Mouse (Mus musculus) right cerebral cortex, postnatal 25 days (tissue): ENCODE data around the gene Rwdd3.

ENCODE experiments used
- DNase-seq: peaks from one replicate; pipeline ENCODE4 v3.0.0; 2022

Rwdd3 gene

GRCm38 (mm10) chr3:121171243-121171871 is at the start of gene Rwdd3:
Gene Rwdd3 (minus strand): TSS chr3:121171695.
- peak; percentile 91 for DNase-seq

GRCm38 (mm10) chr3:121217011-121217410 is 45.5 kb upstream of the Rwdd3 start:
- no peak for DNase-seq

DNA sequence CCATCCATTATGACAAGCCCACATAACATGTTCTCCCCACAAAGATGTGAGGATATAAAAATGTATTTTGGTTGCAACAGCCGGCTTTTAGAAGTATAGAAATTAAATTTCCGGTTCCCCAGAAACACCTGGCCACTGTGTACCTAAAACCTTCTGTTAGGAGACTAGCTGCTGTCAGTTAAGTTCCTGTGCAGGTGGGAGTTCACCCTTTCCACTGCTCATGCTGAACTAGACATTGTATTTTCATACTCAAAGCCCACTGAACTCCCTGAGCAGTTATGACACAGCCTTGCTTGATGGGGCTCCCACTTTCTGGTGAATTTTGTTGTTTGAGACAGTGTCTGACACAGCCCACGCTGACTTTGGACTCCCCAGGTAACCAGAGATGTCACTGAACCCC is 42.0 kb upstream of the Rwdd3 start:
- no peak for DNase-seq

DNA sequence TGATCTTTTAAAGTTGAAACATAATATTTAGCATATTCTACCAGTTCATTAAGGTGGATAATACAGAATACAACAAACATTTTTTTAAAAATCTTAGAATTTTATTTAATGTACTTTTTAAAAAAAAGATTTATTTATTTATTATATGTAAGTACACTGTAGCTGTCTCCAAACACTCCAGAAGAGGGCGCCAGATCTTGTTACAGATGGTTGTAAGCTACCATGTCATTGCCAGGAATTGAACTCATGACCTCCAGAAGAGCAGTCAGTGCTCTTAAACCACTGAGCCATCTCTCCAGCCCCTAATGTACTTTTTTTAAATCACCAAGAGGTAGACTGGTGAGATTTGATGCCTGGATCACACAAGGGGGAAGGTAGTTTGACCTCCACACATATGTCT is 40.7 kb upstream of the Rwdd3 start:
- DNase-seq: no peak

GRCm38 (mm10) chr3:121208994-121209393 is 37.5 kb upstream of the Rwdd3 start:
- no peak for DNase-seq

DNA sequence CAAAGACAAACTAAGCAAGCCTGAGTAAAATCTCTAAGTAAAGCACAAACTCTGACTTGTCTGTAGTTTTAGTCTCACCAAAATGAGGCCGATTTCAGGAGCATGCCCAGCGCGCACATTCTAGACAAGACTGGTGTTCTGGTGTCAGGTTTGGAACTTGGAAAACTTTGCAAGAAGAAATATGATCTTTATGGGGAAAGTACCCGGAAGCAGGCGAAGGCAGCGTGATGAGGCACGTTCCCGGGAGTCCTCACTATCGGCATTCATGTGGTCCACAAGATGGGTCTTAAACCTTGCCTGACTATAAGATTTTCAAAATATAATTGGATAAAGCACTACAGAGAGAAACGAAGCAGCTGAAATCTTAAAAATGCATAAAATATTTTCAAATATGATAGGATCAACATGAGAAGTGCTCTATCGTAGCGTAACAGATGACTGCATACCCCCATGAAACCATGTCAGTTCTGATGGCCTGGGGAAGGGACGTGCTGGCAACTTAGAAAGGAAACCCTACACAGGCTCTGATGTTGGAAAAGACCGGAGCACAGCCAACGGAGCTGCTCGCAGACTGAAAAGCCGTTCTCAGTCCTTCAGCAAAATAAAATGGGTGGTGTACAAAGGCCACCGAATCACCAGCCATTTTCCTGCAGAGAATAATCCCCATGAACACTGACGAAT is 34.8 kb upstream of the Rwdd3 start:
- no peak for DNase-seq

GRCm38 (mm10) chr3:121202638-121203037 is 31.1 kb upstream of the Rwdd3 start:
- no peak for DNase-seq

GRCm38 (mm10) chr3:121201012-121201747 is 29.7 kb upstream of the Rwdd3 start:
- DNase-seq: no peak

DNA sequence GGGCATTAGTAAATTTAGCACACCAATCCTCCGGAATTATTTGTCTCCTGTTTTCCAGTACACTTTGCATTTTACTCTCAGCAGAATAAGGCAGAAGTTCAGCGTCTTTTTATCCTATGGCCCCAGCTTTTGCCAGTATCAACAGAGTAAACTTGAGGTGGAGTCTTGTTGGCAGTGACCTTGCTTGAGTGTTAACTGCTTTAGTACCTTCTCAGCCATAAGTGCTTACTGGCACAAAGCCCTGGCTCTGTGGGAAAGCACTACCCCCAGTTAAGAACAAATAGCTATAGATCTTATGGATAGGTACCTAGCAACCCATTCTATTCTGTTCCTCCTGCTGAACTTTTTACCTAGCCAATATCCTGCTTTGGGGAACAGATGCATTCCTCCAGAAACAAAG is 17.7 kb upstream of the Rwdd3 start:
- DNase-seq: no peak

GRCm38 (mm10) chr3:121187510-121187909 is 16.0 kb upstream of the Rwdd3 start:
- no peak for DNase-seq

GRCm38 (mm10) chr3:121186925-121187324 is 15.4 kb upstream of the Rwdd3 start:
- DNase-seq: no peak

GRCm38 (mm10) chr3:121185197-121185596 is 13.7 kb upstream of the Rwdd3 start:
- no peak for DNase-seq

DNA sequence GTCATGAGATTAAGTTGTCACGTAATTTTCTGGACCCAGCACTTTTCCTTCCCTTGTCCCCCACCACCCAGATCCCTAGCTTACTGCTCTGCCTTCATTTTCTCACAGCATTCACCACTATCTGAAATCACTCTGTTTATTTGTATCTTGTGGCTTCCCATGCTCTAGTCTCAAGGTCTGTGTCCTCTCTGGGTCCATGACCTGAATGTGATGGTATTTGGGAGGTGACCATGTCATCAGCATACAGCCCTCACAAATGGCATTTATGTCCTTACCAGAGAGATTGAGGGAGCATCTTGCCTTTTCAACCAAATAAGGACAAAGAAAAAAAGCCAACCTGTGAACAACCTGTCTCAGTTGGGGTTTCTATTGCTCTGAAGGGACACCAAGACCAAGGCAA is 4.5 kb upstream of the Rwdd3 start:
- DNase-seq: no peak

GRCm38 (mm10) chr3:121174248-121174945 is 2.9 kb upstream of the Rwdd3 start:
- no peak for DNase-seq

- no peak for DNase-seq
Observed at GRCm38 (mm10) chr3:121172718-121173117, 1.2 kb upstream of the Rwdd3 start.

DNA sequence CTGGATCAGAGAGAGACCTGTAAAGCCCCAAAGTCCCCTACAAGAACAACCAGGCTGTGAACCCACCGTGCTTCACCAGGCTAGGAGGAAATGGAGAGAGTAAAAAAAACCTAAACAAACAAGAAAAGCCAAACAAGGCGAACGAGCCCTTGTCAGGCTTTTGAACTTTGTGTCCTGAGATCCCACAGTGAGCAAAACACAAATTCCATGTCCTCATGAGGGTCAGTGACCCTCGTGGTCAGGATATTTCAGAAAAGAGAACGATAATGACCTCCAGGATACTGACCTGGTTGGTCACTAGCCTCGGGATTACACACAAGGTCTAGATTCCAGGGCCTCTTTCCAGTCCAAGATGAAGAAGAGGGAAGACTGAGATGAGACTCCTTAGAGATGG is 374 bp upstream of the Rwdd3 start:
- DNase-seq: no peak

DNA sequence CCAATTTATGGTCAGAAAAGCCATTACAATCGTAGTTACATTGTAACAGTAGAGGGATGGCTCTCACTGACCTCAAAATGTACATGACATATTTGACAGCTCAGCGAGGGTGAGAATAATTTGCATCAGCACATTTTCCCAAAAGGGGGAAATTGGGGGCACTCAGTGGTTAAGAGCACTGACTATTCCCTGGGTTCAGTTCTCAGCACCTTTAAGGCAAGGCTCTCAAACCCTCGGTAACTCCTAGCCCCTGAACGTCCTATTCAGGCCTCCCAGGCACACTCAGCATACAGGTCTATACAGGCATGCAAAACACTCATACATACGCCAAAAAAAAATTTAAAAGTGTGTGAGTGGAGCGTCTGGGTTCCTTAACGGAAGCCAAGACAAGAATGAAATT is 864 bp downstream of the Rwdd3 start:
- DNase-seq: no peak

DNA sequence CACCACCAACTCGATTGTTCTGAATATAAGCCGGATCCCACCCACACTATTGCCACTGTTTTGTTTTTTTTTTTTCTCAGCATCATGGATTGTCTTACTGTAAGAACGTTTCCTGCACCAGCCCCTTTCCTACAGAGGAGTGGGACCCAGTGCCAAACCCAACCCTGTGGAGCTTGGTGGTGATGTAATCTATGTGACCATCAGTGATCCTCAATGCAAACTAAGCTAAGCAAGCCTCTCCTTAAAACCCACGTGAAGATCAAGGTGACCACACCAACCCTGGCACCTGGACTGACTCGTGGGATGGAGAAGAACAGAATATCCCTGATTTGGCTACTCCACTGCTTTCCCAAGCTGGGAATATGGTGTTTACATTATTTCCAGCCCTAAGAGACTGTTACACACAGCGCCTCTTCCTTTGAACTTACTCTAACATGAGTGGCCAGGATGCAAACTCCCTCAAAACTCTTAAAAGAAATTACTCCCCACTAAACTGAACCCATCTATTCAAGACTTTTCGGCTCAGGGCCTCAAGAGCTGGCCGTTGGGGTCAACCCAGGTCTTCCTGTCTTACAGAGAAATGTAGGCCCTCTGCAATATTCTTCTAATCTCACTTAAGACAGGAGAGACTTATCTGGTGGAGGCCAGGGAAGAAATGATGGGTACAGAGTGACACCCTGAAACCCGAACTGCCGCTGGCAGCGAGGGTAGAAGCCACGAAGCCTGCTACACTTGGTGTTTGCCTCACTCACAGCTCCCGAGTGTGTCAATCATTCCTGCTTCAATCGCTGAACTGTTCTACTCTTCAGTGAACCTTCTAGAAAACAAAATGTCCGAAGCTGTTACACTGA is 2.2 kb downstream of the Rwdd3 start:
- DNase-seq: no peak

- no peak for DNase-seq
Observed at GRCm38 (mm10) chr3:121168581-121168980, 2.9 kb downstream of the Rwdd3 start.

GRCm38 (mm10) chr3:121163271-121163819 is 8.2 kb downstream of the Rwdd3 start:
- DNase-seq: peak; percentile 19

DNA sequence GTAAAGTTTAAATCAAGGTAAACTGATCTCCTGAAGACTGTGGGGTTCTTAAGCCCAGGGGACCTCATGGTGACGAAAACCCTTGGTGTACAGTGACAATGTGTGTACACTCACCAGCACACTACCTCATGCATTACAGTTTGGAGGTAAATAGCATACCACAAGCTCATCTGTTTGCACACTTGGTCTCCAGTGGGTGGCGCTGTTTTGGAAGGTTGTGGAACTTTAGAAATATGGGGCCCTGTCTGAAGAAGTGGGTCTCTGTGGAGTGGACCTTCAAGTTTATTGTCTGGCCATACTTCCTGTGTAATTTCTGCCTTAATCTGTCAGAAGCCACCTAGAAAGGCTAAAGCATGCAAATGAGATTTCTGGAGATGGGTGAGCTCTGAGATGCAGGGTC is 9.8 kb downstream of the Rwdd3 start:
- DNase-seq: no peak

DNA sequence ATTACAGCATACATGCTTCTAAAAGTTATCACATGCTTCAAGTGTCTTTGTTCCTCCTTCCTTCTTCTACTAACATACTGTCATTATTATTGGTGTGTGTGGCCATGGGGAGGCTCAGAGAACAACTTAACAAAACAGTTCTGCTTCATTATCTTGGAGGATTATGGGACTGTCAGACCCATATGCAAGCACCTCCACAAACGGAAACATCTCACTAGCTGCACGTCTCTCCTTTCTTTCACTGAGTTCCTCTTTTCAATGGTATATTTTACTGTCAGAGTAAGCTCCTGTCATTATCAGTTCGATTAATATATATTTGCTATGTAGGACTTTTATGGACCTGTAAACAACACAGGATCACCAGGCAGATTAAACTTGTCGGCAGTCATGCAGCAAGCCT is 11.1 kb downstream of the Rwdd3 start:
- no peak for DNase-seq
